Mouse (Mus musculus): Measurements from ENCODE around the gene Olfr735.

Olfr735 gene

DNA sequence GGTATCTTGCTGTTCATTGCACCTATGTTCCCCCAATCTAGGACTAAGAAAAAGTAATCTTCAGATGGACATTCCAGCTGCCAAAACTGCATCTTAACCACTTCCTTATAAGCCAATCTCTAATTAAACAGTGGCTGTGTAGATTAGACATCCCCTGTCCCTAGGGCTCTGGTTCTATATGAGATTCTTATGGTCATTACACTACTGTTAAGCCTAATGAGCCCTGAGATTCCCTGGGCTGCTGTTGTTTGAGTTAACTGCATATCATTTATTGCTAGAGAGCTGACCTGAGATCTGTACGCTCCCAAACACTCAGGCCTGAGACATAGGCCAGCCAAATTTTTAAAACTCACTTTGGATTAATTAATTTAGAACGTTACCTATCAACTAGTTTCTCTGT, at the start of gene Olfr735:
Gene Olfr735, minus strand, starts transcription at position 77 of the 400 bp plus-strand sequence.
- no peak for DNase-seq

DNA sequence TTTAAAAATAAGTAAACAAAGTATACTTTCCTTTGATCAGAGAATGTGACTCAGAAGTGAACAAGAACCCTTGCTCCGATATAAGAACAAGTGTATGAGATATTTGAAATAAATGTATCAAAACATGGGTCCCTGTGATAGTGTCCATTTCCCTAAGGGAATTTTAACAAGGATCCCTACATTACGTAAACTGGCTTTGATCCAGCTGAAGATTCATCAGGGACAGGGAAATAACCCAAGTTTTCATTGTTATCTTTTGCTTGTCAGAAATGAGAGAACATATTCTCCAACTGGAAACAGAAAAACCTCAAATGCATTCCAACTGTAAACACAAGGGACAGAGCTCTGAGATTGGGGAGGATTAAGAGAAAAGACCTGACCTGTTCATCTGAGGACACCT, 32.2 kb upstream of the Olfr735 start, which contains the start of gene Olfr736:
Gene Olfr736, plus strand, starts transcription at position 301 of the 400 bp plus-strand sequence.
- no peak for DNase-seq

DNA sequence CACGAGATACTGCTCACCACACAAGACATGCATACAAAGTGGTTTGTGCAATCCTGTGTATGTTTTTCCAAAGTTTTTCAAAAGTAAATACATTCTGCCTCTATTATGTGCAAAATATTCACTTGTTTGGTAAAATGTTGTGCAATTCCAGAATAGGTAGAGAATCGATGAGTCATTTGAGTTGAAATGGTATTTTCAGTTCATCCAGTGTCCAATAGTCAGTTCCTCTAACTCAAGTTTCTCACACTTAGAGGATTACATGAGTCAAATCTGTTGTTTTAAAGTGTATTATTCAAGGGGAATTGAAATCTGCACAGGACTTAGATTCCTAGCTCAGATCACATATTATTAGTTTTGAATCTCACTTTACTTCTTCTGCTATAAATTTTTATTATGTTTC, 14.9 kb upstream of the Olfr735 start:
- no peak for DNase-seq

DNA sequence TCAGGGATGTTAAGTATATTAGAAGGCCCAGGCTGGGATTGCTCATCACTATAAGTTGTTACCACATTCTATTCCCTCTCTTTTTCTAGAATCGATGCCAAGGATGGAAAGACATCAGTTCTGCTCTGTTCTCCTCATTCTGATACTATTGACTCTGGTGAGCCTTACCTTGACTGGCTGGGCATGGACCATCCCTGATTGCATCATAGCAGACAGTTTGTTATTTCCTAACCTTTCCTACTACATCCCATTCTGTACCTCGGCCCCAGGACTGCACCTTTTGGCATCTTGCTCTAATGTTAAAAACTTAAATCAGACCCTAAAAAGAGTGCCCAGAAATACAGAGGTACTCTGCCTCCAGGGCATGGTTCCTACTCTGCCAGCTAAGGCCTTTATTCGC, 11.8 kb upstream of the Olfr735 start:
- no peak for DNase-seq

DNA sequence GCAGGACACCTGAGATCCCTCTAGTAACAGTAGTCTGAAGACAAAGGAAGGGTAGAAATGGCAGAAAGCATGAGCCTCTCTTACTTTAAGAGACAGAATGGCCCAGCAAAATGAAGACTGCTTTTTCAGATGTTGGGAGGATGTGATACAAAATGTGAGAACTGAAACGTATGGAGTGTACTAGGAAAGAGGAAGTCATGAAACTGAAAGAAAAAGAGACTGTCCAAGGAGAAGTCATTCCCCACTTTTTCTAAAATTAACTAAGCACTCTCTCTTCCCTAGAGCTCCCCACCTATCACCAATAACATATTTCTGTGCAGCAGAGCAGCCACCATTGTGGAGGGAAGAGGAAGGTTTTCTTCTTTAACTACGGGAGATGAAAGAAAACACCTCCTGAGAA, 8.9 kb upstream of the Olfr735 start, which contains the start of gene Tlr11:
Gene Tlr11, plus strand, starts transcription at position 322 of the 400 bp plus-strand sequence.
- no peak for DNase-seq

DNA sequence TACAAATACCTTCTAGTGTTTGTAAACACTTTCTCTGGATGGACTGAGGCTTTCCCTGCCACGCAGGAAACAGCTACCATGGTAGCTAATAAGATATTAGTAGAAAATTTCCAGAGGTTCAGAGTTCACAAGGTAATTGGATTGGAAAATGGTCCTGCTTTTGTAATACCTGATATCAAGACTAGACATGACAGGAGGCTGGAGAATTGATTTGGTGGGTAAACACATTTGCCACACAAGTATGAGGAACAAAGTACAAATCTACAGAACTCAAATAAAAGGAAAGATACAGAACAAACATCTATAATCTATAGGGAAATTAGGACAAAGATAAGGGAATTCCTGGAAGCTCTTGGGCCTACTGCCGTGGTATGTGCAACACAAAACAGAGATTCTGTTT, 8.1 kb upstream of the Olfr735 start:
- DNase-seq = no peak

DNA sequence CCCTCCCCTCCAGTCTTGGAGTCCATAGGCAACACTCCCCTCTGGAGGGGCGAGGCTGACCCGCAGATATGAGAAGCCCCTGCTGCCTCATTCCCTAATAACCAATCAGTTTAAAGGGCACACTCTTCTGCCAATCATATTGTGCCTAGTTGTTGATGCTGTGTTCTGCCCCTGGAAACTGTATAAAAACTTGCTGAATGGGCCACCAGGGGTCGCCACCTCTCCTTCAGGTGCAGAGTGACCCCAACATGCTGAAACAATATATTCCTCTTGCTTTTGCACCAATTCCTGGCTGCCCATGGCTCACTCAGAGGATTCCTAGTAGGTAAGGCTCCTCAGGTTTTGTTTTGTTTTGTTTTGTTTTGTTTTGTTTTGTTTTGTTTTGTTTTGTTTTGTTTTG, 3.8 kb upstream of the Olfr735 start:
- DNase-seq = no peak

DNA sequence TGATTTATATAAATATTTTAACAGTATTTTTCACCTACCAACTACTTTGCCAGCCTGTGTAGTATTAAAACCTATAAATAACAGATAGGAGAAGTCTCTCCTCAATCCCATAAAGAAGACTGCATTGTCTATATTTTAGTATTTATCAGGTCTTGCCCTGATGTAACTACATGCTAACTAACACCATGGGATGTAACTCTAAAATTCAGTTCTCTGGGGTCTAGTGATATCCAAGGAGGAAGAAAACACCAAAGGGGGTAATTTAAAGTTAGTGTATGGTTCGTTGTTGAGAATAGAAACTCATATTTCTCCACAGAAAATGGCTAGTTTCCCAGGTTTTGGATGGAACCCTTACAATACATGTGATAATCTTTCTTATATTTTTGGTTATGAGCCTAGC, 22.0 kb downstream of the Olfr735 start, which contains the start of gene Olfr734:
Gene Olfr734, minus strand, starts transcription at position 101 of the 400 bp plus-strand sequence.
- DNase-seq = no peak

DNA sequence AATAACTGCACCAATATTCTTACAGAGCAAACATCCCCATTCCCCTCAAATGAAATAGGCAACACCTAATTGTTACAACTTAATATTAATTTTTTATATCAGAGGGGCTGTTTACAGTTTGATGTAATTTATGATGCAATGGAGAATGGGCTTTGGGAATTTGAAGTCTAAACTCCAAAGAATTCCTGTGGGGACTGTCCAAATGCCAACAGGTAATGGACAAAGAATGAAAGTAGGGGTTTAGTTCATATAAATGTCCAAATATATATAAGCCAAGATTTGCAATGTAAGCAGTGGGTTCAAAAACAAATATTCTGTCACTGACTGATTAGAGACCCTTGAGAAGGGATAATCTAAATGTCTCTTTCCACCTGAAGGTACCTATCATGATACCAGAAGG, 47.2 kb downstream of the Olfr735 start, which contains the start of gene Olfr733:
Gene Olfr733, minus strand, starts transcription at position 101 of the 400 bp plus-strand sequence.
- no peak for DNase-seq

All from thymus, postnatal 36 days (tissue).